Mouse (Mus musculus): ENCODE measurements around the gene Ntf5. TPM values are rescaled to one million over a fixed set of nuclear protein-coding genes. Genes with fewer than 3 reads are reported as not detected.
A peak's percentile ranks its signal among the peaks of the same experiment; 100 is the strongest.

Ntf5 gene
- polyA plus RNA-seq (2015; fragmentation: Nextera tagmentation; extraction: Ambion mirVana) = 1.4 and 1.8 TPM in 2 replicates

- H3K4me1 ChIP-seq (ENCODE audit: control insufficient read depth, insufficient read depth, low read length) = peaks cover 26% of the 10 kb centered on the region
- 3% methylated on average over 41 of the region's 45 CpGs for WGBS
- peak; percentile 56 for ATAC-seq
- peaks cover 79% of the 10 kb centered on the region for H3K27me3 ChIP-seq (replicated peaks; ENCODE audit: control insufficient read depth, insufficient read depth, low read length)
- H3K4me3 ChIP-seq (ENCODE audit: low read length) = peak within 1 kb of the TSS; percentile 65
- peak within 1 kb of the TSS; percentile 95 for H3K4me2 ChIP-seq (ENCODE audit: low read depth, low read length)
- no peaks in the 10 kb centered on the region for H3K36me3 ChIP-seq (ENCODE audit: control insufficient read depth, insufficient read depth, low read length)
- no peaks in the 10 kb centered on the region for H3K9me3 ChIP-seq (ENCODE audit: control insufficient read depth, low read length)
- H3K9ac ChIP-seq (ENCODE audit: low read depth, low read length) = peak within 1 kb of the TSS; percentile 75
- 0 out of 2 replicates have a peak within 1 kb of the TSS, but pooled peaks have one; percentile 48 for H3K27ac ChIP-seq (ENCODE audit: low read length)
These were observed at the start of gene Ntf5 for GRCm38 (mm10) chr7:45413113-45413863. Gene Ntf5, plus strand, starts transcription at chr7:45413695.

DNA sequence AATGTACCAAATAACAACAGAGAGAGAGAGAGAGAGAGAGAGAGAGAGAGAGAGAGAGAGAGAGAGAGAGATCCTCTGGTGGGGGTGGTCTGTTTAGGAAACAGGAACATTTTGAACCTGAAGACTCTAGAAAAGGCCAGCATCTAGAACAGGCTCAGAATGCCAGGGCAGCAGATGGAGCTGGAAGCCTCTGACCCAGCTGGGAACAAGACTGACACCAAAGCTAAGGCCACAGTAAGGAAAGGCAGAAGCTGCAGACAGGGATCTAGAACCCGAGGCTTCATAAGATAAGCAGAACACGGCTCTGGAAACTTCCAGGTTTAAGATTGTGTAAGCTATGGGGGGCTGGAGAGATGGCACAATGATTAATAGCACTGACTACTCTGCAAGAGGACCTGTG is 49.5 kb upstream of the Ntf5 start:
- no peak overlapping the region for H3K9ac ChIP-seq (ENCODE audit: low read depth, low read length)
- H3K27me3 ChIP-seq (replicated peaks; ENCODE audit: control insufficient read depth, insufficient read depth, low read length) = peaks cover 26% of the 10 kb centered on the region
- H3K4me1 ChIP-seq (ENCODE audit: control insufficient read depth, insufficient read depth, low read length) = peaks cover 24% of the 10 kb centered on the region
- H3K4me3 ChIP-seq (ENCODE audit: low read length) = no peak overlapping the region
- no peak for ATAC-seq
- H3K4me2 ChIP-seq (ENCODE audit: low read depth, low read length) = no peak overlapping the region
- WGBS = 70% methylated on average over 2 of the region's 2 CpGs
- no peaks in the 10 kb centered on the region for H3K36me3 ChIP-seq (ENCODE audit: control insufficient read depth, insufficient read depth, low read length)
- H3K27ac ChIP-seq (ENCODE audit: low read length) = no peak overlapping the region
- no peaks in the 10 kb centered on the region for H3K9me3 ChIP-seq (ENCODE audit: control insufficient read depth, low read length)

DNA sequence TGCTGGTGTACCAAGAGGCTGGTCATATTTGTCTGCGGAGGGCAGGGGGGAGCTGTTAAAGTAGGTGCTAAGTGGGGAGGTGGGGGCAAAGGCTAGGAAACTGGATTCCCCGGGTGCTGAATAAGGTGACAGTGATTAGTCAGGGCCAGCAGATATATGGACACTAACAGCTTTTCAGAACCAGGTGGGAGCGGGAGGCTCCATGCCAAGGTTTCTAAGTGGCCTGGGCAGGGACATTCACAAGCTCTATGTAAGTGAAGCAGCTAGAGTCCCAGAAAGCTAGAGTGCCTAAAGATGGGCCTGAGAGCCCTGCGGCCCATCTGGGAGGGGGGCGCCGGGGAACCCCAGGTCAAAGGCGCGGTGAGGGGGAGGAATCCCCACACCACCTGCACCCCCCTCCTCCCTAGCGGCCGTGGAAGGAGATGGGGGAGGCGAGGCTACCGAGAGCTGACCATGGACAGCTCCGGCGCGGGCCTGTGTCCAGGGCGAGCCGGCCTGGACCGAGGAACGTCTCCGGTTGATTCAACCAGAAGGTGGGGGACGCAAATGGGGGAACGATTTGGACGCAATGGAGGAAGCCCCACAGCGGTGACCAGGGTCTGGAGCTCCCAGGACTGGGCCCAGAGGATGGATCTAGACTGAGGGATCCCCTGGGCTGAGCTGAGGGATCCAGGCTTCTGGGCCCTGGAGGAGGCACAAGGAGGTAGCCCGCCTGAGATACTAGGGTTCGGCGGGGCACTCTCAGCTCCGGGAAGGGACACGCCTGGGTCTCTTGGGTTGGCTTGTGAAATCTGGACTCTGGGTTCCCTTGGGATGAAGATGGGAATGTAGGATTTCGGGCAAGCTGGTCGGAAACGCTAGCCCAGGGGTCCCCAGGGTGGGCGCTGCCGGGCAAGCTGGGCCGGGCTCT is 47.5 kb upstream of the Ntf5 start:
- 5% methylated on average over 34 of the region's 35 CpGs for whole genome bisulfite sequencing
- Histone ChIP-seq H3K27me3 (replicated peaks; ENCODE audit: control insufficient read depth, insufficient read depth, low read length) (peaks cover 32% of the 10 kb centered on the region), H3K9ac (ENCODE audit: low read depth, low read length) (peak overlapping the region; percentile 74)

GRCm38 (mm10) chr7:45366652-45367019 is 46.9 kb upstream of the Ntf5 start, which contains the start of gene Ppfia3:
Gene Ppfia3, minus strand, starts transcription at chr7:45367019.
- 0% methylated on average over 25 of the region's 26 CpGs for WGBS
- peaks cover 29% of the 10 kb centered on the region for H3K27me3 ChIP-seq (replicated peaks; ENCODE audit: control insufficient read depth, insufficient read depth, low read length)

More for the DNA sequence above, 47.5 kb upstream of the Ntf5 start:
- H3K4me1 ChIP-seq (ENCODE audit: control insufficient read depth, insufficient read depth, low read length) = peaks cover 35% of the 10 kb centered on the region
- H3K4me3 ChIP-seq (ENCODE audit: low read length) = peak overlapping the region; percentile 67
- no peak overlapping the region for H3K27ac ChIP-seq (ENCODE audit: low read length)
- no peaks in the 10 kb centered on the region for H3K36me3 ChIP-seq (ENCODE audit: control insufficient read depth, insufficient read depth, low read length)
- no peaks in the 10 kb centered on the region for H3K9me3 ChIP-seq (ENCODE audit: control insufficient read depth, low read length)
- no peak for ATAC-seq
- peak overlapping the region; percentile 98 for H3K4me2 ChIP-seq (ENCODE audit: low read depth, low read length)

GRCm38 (mm10) chr7:45367020-45367880 is 46.2 kb upstream of the Ntf5 start:
- Histone ChIP-seq H3K9ac (ENCODE audit: low read depth, low read length) (peak overlapping the region; percentile 74), H3K9me3 (ENCODE audit: control insufficient read depth, low read length) (no peaks in the 10 kb centered on the region), H3K36me3 (ENCODE audit: control insufficient read depth, insufficient read depth, low read length) (no peaks in the 10 kb centered on the region), H3K4me2 (ENCODE audit: low read depth, low read length) (peak overlapping the region; percentile 98), H3K4me1 (ENCODE audit: control insufficient read depth, insufficient read depth, low read length) (peaks cover 30% of the 10 kb centered on the region), H3K4me3 (ENCODE audit: low read length) (peak overlapping the region; percentile 67), H3K27me3 (replicated peaks; ENCODE audit: control insufficient read depth, insufficient read depth, low read length) (peaks cover 26% of the 10 kb centered on the region), H3K27ac (ENCODE audit: low read length) (no peak overlapping the region)
- peak; percentile 81 for ATAC-seq
- under 1% methylated on average over 70 of the region's 70 CpGs for WGBS

More at GRCm38 (mm10) chr7:45366652-45367019, 46.9 kb upstream of the Ntf5 start, which contains the start of gene Ppfia3:
- H3K4me1 ChIP-seq (ENCODE audit: control insufficient read depth, insufficient read depth, low read length) = peaks cover 34% of the 10 kb centered on the region
- H3K4me2 ChIP-seq (ENCODE audit: low read depth, low read length) = peak within 1 kb of the TSS; percentile 98
- H3K4me3 ChIP-seq (ENCODE audit: low read length) = peak within 1 kb of the TSS; percentile 67
- ATAC-seq = peak; percentile 3; the same call in 1 of the 2 replicates
- peak within 1 kb of the TSS; percentile 74 for H3K9ac ChIP-seq (ENCODE audit: low read depth, low read length)
- no peak within 1 kb of the TSS for H3K27ac ChIP-seq (ENCODE audit: low read length)
- no peaks in the 10 kb centered on the region for H3K9me3 ChIP-seq (ENCODE audit: control insufficient read depth, low read length)
- no peaks in the 10 kb centered on the region for H3K36me3 ChIP-seq (ENCODE audit: control insufficient read depth, insufficient read depth, low read length)

GRCm38 (mm10) chr7:45368178-45368577 is 45.3 kb upstream of the Ntf5 start:
- Histone ChIP-seq H3K4me2 (ENCODE audit: low read depth, low read length) (0 out of 2 replicates have a peak overlapping the region, but pooled peaks have one; percentile 98), H3K27ac (ENCODE audit: low read length) (no peak overlapping the region), H3K36me3 (ENCODE audit: control insufficient read depth, insufficient read depth, low read length) (peaks cover 3% of the 10 kb centered on the region; the same call in 1 of the 2 replicates), H3K9ac (ENCODE audit: low read depth, low read length) (0 out of 2 replicates have a peak overlapping the region, but pooled peaks have one; percentile 69), H3K9me3 (ENCODE audit: control insufficient read depth, low read length) (no peaks in the 10 kb centered on the region), H3K4me3 (ENCODE audit: low read length) (no peak overlapping the region), H3K4me1 (ENCODE audit: control insufficient read depth, insufficient read depth, low read length) (peaks cover 27% of the 10 kb centered on the region), H3K27me3 (replicated peaks; ENCODE audit: control insufficient read depth, insufficient read depth, low read length) (peaks cover 26% of the 10 kb centered on the region)
- 82% methylated on average over 15 of the region's 15 CpGs for WGBS
- ATAC-seq = no peak

- Histone ChIP-seq H3K9me3 (ENCODE audit: control insufficient read depth, low read length) (no peaks in the 10 kb centered on the region), H3K4me3 (ENCODE audit: low read length) (no peak overlapping the region; the same call in 1 of the 2 replicates), H3K4me2 (ENCODE audit: low read depth, low read length) (no peak overlapping the region), H3K4me1 (ENCODE audit: control insufficient read depth, insufficient read depth, low read length) (peaks cover 27% of the 10 kb centered on the region), H3K27me3 (replicated peaks; ENCODE audit: control insufficient read depth, insufficient read depth, low read length) (peaks cover 26% of the 10 kb centered on the region), H3K9ac (ENCODE audit: low read depth, low read length) (no peak overlapping the region), H3K27ac (ENCODE audit: low read length) (no peak overlapping the region), H3K36me3 (ENCODE audit: control insufficient read depth, insufficient read depth, low read length) (peaks cover 3% of the 10 kb centered on the region; the same call in 1 of the 2 replicates)
- ATAC-seq = no peak
- 76% methylated on average over 16 of the region's 16 CpGs for WGBS
These were observed 44.3 kb upstream of the Ntf5 start for GRCm38 (mm10) chr7:45369022-45369745.

- peak overlapping the region; percentile 97 for H3K4me2 ChIP-seq (ENCODE audit: low read depth, low read length)
- H3K27me3 ChIP-seq (replicated peaks; ENCODE audit: control insufficient read depth, insufficient read depth, low read length) = peaks cover 26% of the 10 kb centered on the region
- H3K36me3 ChIP-seq (ENCODE audit: control insufficient read depth, insufficient read depth, low read length) = peaks cover 3% of the 10 kb centered on the region; the same call in 1 of the 2 replicates
- H3K9ac ChIP-seq (ENCODE audit: low read depth, low read length) = peak overlapping the region; percentile 65
- H3K4me1 ChIP-seq (ENCODE audit: control insufficient read depth, insufficient read depth, low read length) = peaks cover 27% of the 10 kb centered on the region
- WGBS = 6% methylated on average over 52 of the region's 52 CpGs
- ATAC-seq = peak; percentile 12
- H3K4me3 ChIP-seq (ENCODE audit: low read length) = peak overlapping the region; percentile 62
- no peak overlapping the region for H3K27ac ChIP-seq (ENCODE audit: low read length)
- no peaks in the 10 kb centered on the region for H3K9me3 ChIP-seq (ENCODE audit: control insufficient read depth, low read length)
These were observed 43.5 kb upstream of the Ntf5 start for GRCm38 (mm10) chr7:45369836-45370474.

Data from intestine, embryonic 16.5 days (tissue).